Mouse (Mus musculus): ENCODE measurements around the gene Pdzrn4.

DNA sequence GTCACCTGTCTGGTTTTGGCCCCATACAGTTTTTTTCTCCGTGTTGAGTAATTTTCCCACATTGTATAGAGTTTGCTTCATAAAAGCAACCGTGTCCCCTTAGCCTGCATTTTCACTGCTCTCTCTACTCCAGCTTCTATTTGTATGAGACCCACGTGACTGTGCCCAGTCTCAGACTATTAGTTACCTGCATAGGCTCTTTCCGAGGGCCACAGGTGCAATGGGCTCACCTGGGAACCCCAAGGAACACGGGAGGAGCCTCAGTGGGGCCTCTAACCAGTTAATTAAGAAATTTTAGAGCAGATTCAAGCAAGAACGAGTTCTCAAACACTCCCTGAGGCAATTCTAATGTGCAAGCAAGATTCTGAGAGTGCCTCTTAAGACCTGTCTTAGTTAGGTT lies 281.7 kb downstream of the Pdzrn4 start:
- TF ChIP-seq CTCF (IDR thresholded peaks at IDR 0.05; ENCODE audit: low read depth) (no peak), EP300 (IDR thresholded peaks at IDR 0.05; ENCODE audit: low read depth) (no peak)
